Mouse (Mus musculus): Measurements from ENCODE around the gene Hdgfl2.

GRCm38 (mm10) chr17:56079921-56080320 lies 487 bp downstream of the Hdgfl2 start:
- TF ChIP-seq ZNF384 (IDR thresholded peaks at IDR 0.05; ENCODE audit: low read depth, low read length) (no peak), POLR2AphosphoS2 (IDR thresholded peaks at IDR 0.05; ENCODE audit: low read depth, low read length) (no peak), MYC (IDR thresholded peaks at IDR 0.05; ENCODE audit: low read depth, low read length) (no peak), MAX (IDR thresholded peaks at IDR 0.05; ENCODE audit: low read length) (no peak), POLR2A (IDR thresholded peaks at IDR 0.05; ENCODE audit: low read depth, low read length) (no peak), USF2 (conservative IDR thresholded peaks at IDR 0.05; ENCODE audit: low read depth, low read length) (no peak), CTCF (conservative IDR thresholded peaks at IDR 0.05 in 1 of 2, IDR thresholded peaks at IDR 0.05 in 1 of 2; ENCODE audit: low read depth in 2 of 2, low read length in 2 of 2) (no peak), EP300 (IDR thresholded peaks at IDR 0.05; ENCODE audit: low read length) (no peak)
